Mouse (Mus musculus) thymus, adult 2 months (tissue): Measurements from ENCODE around the gene Vmn1r1.

Source experiments
- CTCF ChIP-seq: fragments of 200-500 bp; IDR thresholded peaks from 2 replicates; pipeline ENCODE4 v1.5.1; 2012; ENCODE audit warnings: mild to moderate bottlenecking, control low read depth, low read length, moderate library complexity, borderline replicate concordance; ENCODE audit not compliant: control insufficient read depth, poor library complexity, insufficient read depth; ENCODE audit errors: extremely low read depth
- POLR2A ChIP-seq: fragments of 200-500 bp; IDR thresholded peaks from 2 replicates; pipeline ENCODE4 v1.6.1; 2012; ENCODE audit warnings: mild to moderate bottlenecking, low read length, control low read depth, moderate library complexity; ENCODE audit not compliant: control insufficient read depth, poor library complexity, insufficient read depth; ENCODE audit errors: extremely low read depth

- no peak for TF ChIP-seq CTCF
- no peak for TF ChIP-seq POLR2A
These were observed 51.2 kb downstream of the Vmn1r1 start for GRCm38 (mm10) chr1:182113131-182113530.
